Mouse (Mus musculus) testis, adult 2 months (tissue): ENCODE measurements around the gene Scnn1a.

Source experiments
- CTCF ChIP-seq: fragments of 200-500 bp; IDR thresholded peaks from 2 replicates; pipeline ENCODE4 v1.5.1; 2012; ENCODE audit warnings: low read depth, mild to moderate bottlenecking, inconsistent platforms, low read length, moderate library complexity; ENCODE audit not compliant: control insufficient read depth, insufficient read depth, insufficient replicate concordance
- POLR2A ChIP-seq: fragments of 200-500 bp; IDR thresholded peaks from 2 replicates; pipeline ENCODE4 v1.6.1; 2012; ENCODE audit warnings: low read depth, mild to moderate bottlenecking, inconsistent platforms, low read length, moderate library complexity; ENCODE audit not compliant: control insufficient read depth

GRCm38 (mm10) chr6:125363021-125363420 is 42.6 kb downstream of the Scnn1a start:
- TF ChIP-seq CTCF (no peak), POLR2A (no peak)
